In the genomic region with DNA sequence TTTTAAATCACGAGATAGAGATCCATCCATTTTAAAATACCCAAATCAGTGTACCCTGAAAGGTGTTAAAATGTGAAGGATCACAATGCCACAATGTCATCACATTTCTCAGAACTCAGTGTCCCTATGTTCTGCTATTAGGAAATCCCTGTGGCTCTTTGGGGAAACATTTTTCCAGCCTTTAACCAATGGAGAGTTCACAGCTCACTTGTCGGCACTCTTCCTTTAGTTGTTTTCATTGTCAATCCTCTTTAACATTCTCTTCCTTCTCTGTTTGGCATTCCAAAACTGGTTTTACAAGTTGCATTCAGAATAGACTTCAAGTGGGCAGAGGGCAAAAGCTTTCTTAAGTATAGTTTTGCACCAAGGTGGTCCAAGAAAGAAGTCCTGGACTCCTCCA, we compare ENCODE assay signal across 25 mouse cellular contexts.
"Had no signal": no experiment of that assay in that cellular context is flagged by ENCODE, and none has a peak within 500 bp of the region (broad histone marks: within the 10 kb centered on the region; RNA-seq: fewer than 3 reads in every experiment).

No protein-coding gene starts in this region.

- H3K9ac ChIP-seq: heart, embryonic 13.5 days; heart, embryonic 15.5 days; hindbrain, embryonic 13.5 days; hindbrain, embryonic 15.5 days; kidney, embryonic 15.5 days; limb, embryonic 13.5 days; limb, embryonic 15.5 days; liver, embryonic 12.5 days had no signal

- H3K36me3 ChIP-seq: heart, embryonic 13.5 days; heart, embryonic 15.5 days; hindbrain, embryonic 13.5 days; hindbrain, embryonic 15.5 days; kidney, embryonic 15.5 days; limb, embryonic 13.5 days; limb, embryonic 15.5 days; liver, embryonic 12.5 days had no signal

- H3K9me3 ChIP-seq: heart, embryonic 13.5 days; heart, embryonic 15.5 days; hindbrain, embryonic 13.5 days; hindbrain, embryonic 15.5 days; kidney, embryonic 15.5 days; limb, embryonic 13.5 days; limb, embryonic 15.5 days; liver, embryonic 12.5 days had no signal

- H3K27me3 ChIP-seq: heart, embryonic 13.5 days; heart, embryonic 15.5 days; hindbrain, embryonic 13.5 days; hindbrain, embryonic 15.5 days; kidney, embryonic 15.5 days; limb, embryonic 13.5 days; limb, embryonic 15.5 days; liver, embryonic 12.5 days had no signal

- H3K4me1 ChIP-seq: heart, embryonic 13.5 days; heart, embryonic 15.5 days; kidney, embryonic 15.5 days; limb, embryonic 13.5 days; limb, embryonic 15.5 days; liver, embryonic 12.5 days had no signal

- ATAC-seq: hindbrain, postnatal 0 days; intestine, embryonic 16.5 days; liver, embryonic 12.5 days had no signal

- DNase-seq: gastrocnemius, postnatal 14 days; gastrocnemius, postnatal 36 days; heart, adult 18-20 months; heart, postnatal 14 days; heart, postnatal 36 days; kidney, adult 11 months; kidney, adult 2 months; kidney, adult 9 months; kidney, postnatal 14 days; kidney, postnatal 36 days; layer of hippocampus, adult 9-11 months; layer of hippocampus, postnatal 36 days; left cerebral cortex, postnatal 4 days had no signal

- H3K27ac ChIP-seq: heart, embryonic 13.5 days; heart, embryonic 15.5 days; hindbrain, embryonic 13.5 days; hindbrain, embryonic 15.5 days; hindbrain, postnatal 0 days; kidney, embryonic 15.5 days; kidney, postnatal 0 days; limb, embryonic 13.5 days; limb, embryonic 15.5 days; liver, embryonic 12.5 days had no signal

- H3K4me2 ChIP-seq: heart, embryonic 11.5 days; heart, embryonic 13.5 days; heart, embryonic 15.5 days; hindbrain, embryonic 13.5 days; hindbrain, embryonic 15.5 days; kidney, embryonic 15.5 days; limb, embryonic 13.5 days; limb, embryonic 15.5 days; liver, embryonic 12.5 days had no signal

- H3K4me3 ChIP-seq: heart, embryonic 13.5 days; heart, embryonic 15.5 days; hindbrain, embryonic 13.5 days; hindbrain, embryonic 15.5 days; kidney, embryonic 15.5 days; limb, embryonic 13.5 days; limb, embryonic 15.5 days; liver, embryonic 12.5 days had no signal
